In genomic region chr1:23466340-23466739, GRCm38 (mm10) we compare ENCODE assay signal across 27 mouse cellular contexts.
"Had no signal": no experiment of that assay in that cellular context is flagged by ENCODE, and none has a peak within 500 bp of the region (broad histone marks: within the 10 kb centered on the region; RNA-seq: fewer than 3 reads in every experiment).

No protein-coding gene starts in this region.

- H3K9ac ChIP-seq: heart, embryonic 13.5 days; heart, embryonic 15.5 days; hindbrain, embryonic 13.5 days; hindbrain, embryonic 15.5 days; kidney, embryonic 15.5 days; limb, embryonic 13.5 days; limb, embryonic 15.5 days; liver, embryonic 12.5 days had no signal

- DNase-seq: gastrocnemius, adult 2 months; gastrocnemius, postnatal 10 days; gastrocnemius, postnatal 25 days; heart, adult 11 months; heart, adult 2 months; heart, postnatal 14 days; heart, postnatal 36 days; kidney, adult 11 months; kidney, adult 2 months; kidney, adult 9 months; kidney, postnatal 14 days; kidney, postnatal 36 days; layer of hippocampus, adult 9-11 months; layer of hippocampus, postnatal 36 days; left cerebral cortex, postnatal 4 days had no signal

- H3K4me1 ChIP-seq: heart, embryonic 13.5 days; heart, embryonic 15.5 days; hindbrain, embryonic 13.5 days; hindbrain, embryonic 15.5 days; kidney, embryonic 15.5 days; limb, embryonic 13.5 days; limb, embryonic 15.5 days; liver, embryonic 12.5 days had no signal

- H3K27ac ChIP-seq: gastrocnemius, adult 2 months; heart, adult 2 months; heart, embryonic 13.5 days; heart, embryonic 15.5 days; hindbrain, embryonic 13.5 days; hindbrain, embryonic 15.5 days; hindbrain, postnatal 0 days; kidney, embryonic 15.5 days; kidney, postnatal 0 days; limb, embryonic 13.5 days; limb, embryonic 15.5 days; liver, embryonic 12.5 days had no signal

- H3K27me3 ChIP-seq: heart, embryonic 13.5 days; heart, embryonic 15.5 days; hindbrain, embryonic 13.5 days; hindbrain, embryonic 15.5 days; kidney, embryonic 15.5 days; limb, embryonic 13.5 days; limb, embryonic 15.5 days; liver, embryonic 12.5 days had no signal

- H3K4me2 ChIP-seq: heart, embryonic 11.5 days; heart, embryonic 13.5 days; heart, embryonic 15.5 days; hindbrain, embryonic 13.5 days; hindbrain, embryonic 15.5 days; kidney, embryonic 15.5 days; limb, embryonic 13.5 days; limb, embryonic 15.5 days; liver, embryonic 12.5 days had no signal

- H3K4me3 ChIP-seq: gastrocnemius, adult 2 months; heart, adult 2 months; heart, embryonic 13.5 days; heart, embryonic 15.5 days; hindbrain, embryonic 13.5 days; hindbrain, embryonic 15.5 days; kidney, embryonic 15.5 days; limb, embryonic 13.5 days; limb, embryonic 15.5 days; liver, embryonic 12.5 days had no signal

- ATAC-seq: hindbrain, postnatal 0 days; intestine, embryonic 16.5 days; liver, embryonic 12.5 days had no signal

- H3K9me3 ChIP-seq: heart, embryonic 13.5 days; heart, embryonic 15.5 days; hindbrain, embryonic 13.5 days; hindbrain, embryonic 15.5 days; kidney, embryonic 15.5 days; limb, embryonic 13.5 days; limb, embryonic 15.5 days; liver, embryonic 12.5 days had no signal

- H3K36me3 ChIP-seq: heart, embryonic 13.5 days; heart, embryonic 15.5 days; hindbrain, embryonic 13.5 days; hindbrain, embryonic 15.5 days; kidney, embryonic 15.5 days; limb, embryonic 13.5 days; limb, embryonic 15.5 days; liver, embryonic 12.5 days had no signal
